Mouse (Mus musculus) C2C12 (cell line): ENCODE measurements at regions not wholly inside any gene's neighbourhood (a gene's known extent, or its start where the extent isn't known, plus 50 kb on each side); places are given as distances from the start of the nearest gene placed in this dataset.

Source experiments
- CTCF ChIP-seq: IDR thresholded peaks from one replicate; pipeline ENCODE4 v1.5.1; 2011; ENCODE audit not compliant: control insufficient read depth, insufficient read depth, insufficient read length
- MAX ChIP-seq: IDR thresholded peaks from one replicate; pipeline ENCODE4 v1.6.1; 2011; ENCODE audit warnings: mild to moderate bottlenecking, control low read depth
- MYOD1 ChIP-seq: IDR thresholded peaks from one replicate; pipeline ENCODE4 v1.6.1; 2011; ENCODE audit warnings: low read depth; ENCODE audit not compliant: control insufficient read depth, insufficient read length
- MYOG ChIP-seq: IDR thresholded peaks from one replicate; pipeline ENCODE4 v1.6.1; 2011; ENCODE audit not compliant: control insufficient read depth, insufficient read length; ENCODE audit errors: extremely low read depth
- USF1 ChIP-seq: IDR thresholded peaks from one replicate; pipeline ENCODE4 v1.6.1; 2011; ENCODE audit warnings: low read depth, mild to moderate bottlenecking, control low read depth, moderate library complexity

DNA sequence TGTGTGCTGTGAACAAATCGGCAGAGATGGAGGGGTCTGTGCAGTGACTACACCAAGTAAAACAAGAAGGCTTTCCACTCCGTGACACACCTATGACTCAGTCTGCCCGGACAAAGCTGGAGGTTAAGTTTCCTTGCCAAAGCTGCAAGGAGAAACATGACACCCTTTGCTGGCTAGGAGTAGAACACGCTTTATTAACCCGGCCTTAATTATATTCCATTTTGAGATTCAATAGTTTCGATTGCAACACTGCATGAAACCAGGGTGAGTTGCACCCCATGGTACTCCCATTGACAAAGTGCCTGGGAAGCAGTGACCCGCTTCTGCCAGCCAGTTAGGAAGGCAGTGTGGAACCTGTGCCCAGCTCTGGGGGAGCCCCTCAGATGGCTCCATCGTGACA, 256.2 kb upstream of the Gm26657 start:
- TF ChIP-seq USF1 (no peak), CTCF (no peak), MAX (no peak), MYOG (no peak), MYOD1 (no peak)
